Mouse (Mus musculus): ENCODE results near the gene Ccdc34.

Ccdc34 gene

GRCm38 (mm10) chr2:110177879-110178278, 160.3 kb downstream of the Ccdc34 start:
- no peak for DNase-seq (ENCODE audit: low read depth, low spot score)

DNA sequence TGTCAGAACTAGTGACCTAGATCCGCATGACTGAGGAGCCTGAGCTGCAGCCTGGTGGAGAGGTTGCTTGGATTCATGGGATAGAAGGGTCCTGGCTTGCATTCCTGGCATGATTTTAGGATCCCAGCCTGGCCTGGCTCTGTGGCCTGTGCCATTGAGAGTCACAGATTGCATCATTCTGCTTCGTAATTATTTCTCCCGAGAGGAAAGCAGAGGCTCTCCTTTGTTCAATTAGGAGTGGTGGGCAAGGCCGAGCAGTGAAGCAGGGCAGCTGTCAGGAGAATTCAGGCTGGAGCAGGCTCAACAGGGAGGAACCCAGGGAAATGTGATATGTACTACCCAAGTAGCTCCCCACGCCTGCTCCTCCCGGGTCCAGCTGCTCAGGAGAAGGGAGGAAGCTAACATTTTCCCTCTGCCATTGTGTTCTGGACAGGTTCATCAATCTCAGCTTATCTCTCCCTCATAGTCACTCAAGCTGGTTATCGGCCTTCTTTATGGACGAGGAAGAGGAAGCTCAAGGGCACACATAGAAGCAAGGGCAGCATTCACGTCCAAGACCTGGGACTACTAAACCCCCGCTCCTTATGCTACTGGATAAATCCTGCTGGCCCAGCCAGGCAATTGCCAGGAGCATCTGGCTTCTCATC, 162.2 kb downstream of the Ccdc34 start:
- no peak for DNase-seq (ENCODE audit: low read depth, low spot score)

DNA sequence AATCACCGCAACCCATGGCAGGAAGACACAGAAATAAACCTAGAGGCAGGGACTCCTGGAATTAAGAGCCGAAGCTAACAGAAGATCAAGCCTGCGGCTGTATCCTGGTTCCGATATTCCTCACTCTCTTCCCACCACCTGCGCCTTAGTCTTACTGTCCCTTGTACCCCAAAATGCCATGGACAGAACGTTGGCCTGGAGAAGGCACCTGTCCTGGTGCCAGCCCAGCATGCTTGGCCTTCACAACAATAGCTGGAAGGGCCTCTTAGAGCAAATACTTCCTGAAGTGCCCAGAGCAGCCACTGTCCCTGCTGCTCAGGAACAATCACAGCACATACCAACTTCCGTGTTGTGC, 162.7 kb downstream of the Ccdc34 start:
- no peak for DNase-seq (ENCODE audit: low read depth, low spot score)

- no peak for DNase-seq (ENCODE audit: low read depth, low spot score)
These were observed 164.0 kb downstream of the Ccdc34 start for GRCm38 (mm10) chr2:110181666-110182065.

DNA sequence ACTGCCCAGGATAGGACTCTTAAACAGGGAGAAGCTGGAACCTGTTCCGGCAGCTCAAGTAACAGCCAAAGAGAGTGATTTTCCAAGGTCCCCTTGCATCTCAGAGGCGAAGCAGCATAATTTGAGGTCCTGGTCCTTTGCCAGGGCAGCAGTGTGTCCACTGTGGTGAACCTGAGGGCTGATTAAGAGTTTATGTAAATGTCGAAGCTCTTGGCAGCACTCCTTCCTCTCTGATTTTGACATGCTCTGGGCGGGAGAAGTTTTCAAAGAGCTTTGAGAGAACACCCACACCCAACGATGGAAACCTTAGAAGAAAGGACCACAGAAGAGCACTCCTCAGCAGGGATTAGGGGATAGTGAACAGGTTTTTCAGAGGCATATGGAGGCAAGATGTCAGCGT, 164.6 kb downstream of the Ccdc34 start:
- DNase-seq (ENCODE audit: low read depth, low spot score): no peak

- no peak for DNase-seq (ENCODE audit: low read depth, low spot score)
These were observed 165.3 kb downstream of the Ccdc34 start for GRCm38 (mm10) chr2:110182795-110183486.

DNA sequence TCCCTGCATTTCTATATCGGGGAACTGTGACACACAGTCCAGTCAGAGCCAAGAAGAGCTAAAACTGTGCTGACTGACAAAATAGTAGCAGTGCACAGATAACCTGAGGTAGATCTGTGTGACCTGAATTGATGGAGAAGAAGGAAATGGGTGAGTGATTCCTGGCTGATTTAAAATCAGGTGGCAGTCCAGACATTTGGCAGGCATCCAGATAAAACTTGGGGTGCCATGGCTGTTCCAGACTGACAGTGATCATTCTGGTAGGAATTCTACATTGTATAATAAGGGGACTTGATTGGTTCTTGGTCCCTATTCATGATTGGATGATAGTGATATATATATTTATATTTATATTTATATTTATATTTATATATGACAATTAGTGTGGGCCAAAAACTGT, 166.5 kb downstream of the Ccdc34 start:
- DNase-seq (ENCODE audit: low read depth, low spot score): no peak

DNA sequence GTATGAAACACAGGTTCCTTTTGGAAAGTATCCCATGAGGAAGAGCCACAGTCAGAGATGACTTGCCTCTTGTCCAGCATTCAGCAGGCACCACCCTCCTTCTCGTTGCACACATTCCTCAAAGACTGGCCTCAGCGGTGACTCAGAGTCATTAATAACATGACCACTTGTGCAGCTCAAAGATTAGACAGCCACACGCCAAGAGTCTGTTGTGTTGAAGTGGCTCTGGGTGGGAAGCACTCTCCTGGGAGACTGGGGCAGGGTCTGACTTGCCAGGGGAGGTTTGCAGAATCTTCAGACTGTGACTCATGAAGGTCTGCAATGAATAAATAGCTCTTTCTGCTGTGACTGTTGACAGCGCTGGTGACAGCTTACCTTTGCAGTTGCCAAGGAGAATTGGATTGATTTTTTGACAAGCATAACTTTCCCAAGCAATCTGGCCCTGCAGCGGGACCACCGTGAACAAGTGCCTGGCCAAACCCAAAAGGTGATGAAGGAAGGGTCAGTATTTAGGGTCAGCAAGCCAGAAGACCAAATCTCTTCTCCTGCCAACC, 168.9 kb downstream of the Ccdc34 start:
- no peak for DNase-seq (ENCODE audit: low read depth, low spot score)

DNA sequence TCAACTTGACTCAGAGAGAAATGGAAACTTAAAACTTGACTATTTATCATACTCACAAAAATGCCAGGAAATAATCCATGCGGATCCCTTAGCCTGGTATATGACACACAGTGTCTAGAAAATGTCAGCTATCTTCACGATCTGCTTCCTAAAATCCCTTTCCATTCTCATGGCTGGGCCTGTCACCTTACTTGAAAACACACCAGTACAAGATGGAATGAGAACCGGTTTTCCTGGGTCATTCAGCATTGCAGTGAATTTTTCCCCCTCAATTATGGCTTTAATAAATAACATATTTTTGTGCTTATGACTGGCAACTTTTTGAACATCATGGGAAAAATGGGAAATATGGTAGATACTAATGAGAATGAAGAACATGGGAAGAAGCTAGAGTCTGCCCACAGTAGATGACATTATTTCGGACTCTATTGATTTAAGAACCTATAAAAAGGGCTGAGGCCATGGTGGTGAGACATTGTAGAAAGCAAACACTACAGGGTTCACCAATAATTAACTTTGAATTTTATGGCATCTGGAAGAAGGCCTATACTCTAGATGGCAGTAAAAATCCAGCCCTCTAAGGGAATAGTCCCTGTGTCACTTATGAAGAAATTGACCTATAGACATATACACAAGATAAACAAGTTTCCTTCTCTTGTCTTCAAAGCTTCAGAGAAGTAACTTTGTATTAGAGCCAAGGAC, 171.2 kb downstream of the Ccdc34 start:
- no peak for DNase-seq (ENCODE audit: low read depth, low spot score)

GRCm38 (mm10) chr2:110190416-110190815, 172.8 kb downstream of the Ccdc34 start:
- no peak for DNase-seq (ENCODE audit: low read depth, low spot score)

- no peak for DNase-seq (ENCODE audit: low read depth, low spot score)
These were observed 173.6 kb downstream of the Ccdc34 start for GRCm38 (mm10) chr2:110191186-110191690.

- no peak for DNase-seq (ENCODE audit: low read depth, low spot score)
These were observed 174.5 kb downstream of the Ccdc34 start for GRCm38 (mm10) chr2:110191965-110192701.

DNA sequence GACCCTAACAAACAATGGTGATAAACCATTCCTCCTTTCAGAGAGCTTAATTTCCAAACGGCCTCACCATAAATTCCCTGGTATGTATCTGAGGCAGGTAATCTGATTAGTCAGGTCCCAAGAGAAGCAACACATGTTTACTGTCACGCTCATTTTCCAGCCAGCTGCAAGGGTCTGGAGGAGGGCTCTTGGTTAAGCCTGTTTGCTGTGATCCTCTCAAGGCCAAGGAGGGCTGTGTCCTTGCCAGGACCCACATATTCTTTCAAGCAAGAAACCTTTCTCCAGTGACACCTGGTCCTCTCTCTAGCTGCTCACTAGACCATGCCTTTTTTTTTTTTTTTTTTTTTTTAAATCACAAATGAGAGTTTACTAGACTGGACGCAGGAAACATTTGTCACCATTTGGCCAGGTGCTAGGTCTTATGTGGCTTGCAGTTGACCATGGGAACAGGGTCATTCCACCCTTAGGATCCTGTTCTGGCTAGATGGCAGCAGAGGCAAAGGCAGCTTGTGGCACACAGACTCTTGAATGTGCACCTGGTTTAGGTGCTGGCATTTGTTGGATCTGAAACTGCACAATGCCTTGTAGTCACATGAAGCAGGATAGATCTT, 175.2 kb downstream of the Ccdc34 start:
- no peak for DNase-seq (ENCODE audit: low read depth, low spot score)

DNA sequence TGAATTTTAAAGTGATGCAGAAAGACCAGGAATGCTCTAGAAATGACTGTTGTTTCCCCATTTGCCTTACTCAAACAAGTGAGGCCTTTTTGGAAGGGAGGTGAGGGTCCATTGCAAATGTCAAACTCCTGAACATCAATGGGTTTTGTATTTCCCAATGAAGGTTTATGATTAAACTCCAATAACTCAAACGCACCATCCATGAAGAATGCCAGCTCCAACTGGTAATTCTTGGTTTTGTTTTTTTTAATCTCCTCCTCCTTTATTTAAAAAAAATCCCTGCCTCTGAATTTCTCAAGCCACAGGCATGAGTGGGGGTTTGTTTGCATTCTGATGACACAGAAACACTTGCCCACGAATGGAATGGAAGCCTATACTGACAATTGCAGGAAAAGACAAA, 178.9 kb downstream of the Ccdc34 start:
- no peak for DNase-seq (ENCODE audit: low read depth, low spot score)

DNA sequence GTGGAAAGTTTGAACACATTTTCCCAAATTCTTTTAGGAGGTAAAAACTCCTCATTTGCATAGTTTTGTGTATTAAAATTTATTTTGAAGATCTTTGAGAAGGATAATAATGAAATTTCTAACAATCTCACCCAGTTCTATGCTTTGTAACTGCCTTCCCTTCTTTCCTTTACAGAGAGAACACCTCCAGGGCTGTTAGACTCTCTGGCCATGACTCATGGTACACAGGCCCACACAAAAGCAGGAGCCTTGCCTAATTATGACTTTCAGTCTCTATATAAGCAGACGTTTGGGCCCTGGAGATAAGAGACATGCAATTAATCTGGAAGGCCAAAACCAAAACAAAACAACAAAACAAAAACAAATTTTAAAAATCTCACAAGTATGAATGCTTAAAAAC, 182.0 kb downstream of the Ccdc34 start:
- no peak for DNase-seq (ENCODE audit: low read depth, low spot score)

- no peak for DNase-seq (ENCODE audit: low read depth, low spot score)
These were observed 184.2 kb downstream of the Ccdc34 start for GRCm38 (mm10) chr2:110201770-110202169.

GRCm38 (mm10) chr2:110202716-110203497, 185.3 kb downstream of the Ccdc34 start:
- no peak for DNase-seq (ENCODE audit: low read depth, low spot score)

GRCm38 (mm10) chr2:110204169-110204568, 186.6 kb downstream of the Ccdc34 start:
- no peak for DNase-seq (ENCODE audit: low read depth, low spot score)

- peak; percentile 47 for DNase-seq (ENCODE audit: low read depth, low spot score)
These were observed 187.2 kb downstream of the Ccdc34 start for GRCm38 (mm10) chr2:110204705-110205318.

All from brain, embryonic 18.5 days (tissue).